Mouse (Mus musculus): ENCODE data around the gene Sult3a1. TPM values are rescaled to one million over a fixed set of nuclear protein-coding genes. Genes with fewer than 3 reads are reported as not detected.
A peak's percentile ranks its signal among the peaks of the same experiment; 100 is the strongest.

The Sult3a1 gene
- polyA plus RNA-seq, 1 experiment from 2014 or later, result not detected

DNA sequence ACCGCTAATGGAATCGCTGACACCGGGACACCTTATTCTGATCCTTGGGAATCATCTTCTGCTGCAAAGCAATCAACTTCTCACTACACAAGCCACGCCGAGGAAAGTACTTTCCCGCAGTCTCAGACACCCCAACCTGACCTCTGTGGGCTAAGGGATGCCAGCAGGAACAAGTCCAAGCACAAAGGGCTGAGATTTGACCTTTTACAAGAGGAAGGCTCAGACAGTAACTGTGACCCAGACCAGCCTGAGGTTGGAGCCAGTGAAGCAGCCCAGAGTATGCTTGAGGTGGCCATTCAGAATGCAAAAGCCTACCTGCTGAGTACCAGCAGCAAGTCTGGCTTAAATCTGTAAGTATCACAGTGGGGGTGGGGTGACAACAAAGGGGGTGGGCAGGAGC is 48.0 kb downstream of the Sult3a1 start:
- Histone ChIP-seq H3K4me1 (no peaks in the 10 kb centered on the region), H3K4me3 (peak overlapping the region; percentile 52), H3K4me2 (peak overlapping the region; percentile 74), H3K36me3 (no peaks in the 10 kb centered on the region), H3K27me3 (replicated peaks) (no peaks in the 10 kb centered on the region), H3K9me3 (no peaks in the 10 kb centered on the region), H3K9ac (peak overlapping the region; percentile 69), H3K27ac (replicated peaks) (no peak overlapping the region)
- ATAC-seq (ENCODE audit: extremely low read depth, insufficient number of reproducible peaks, low FRiP score, low TSS enrichment), result no peak
- WGBS, result 4% methylated on average over 6 of the region's 6 CpGs

Other genes starting within 250 kb of the Sult3a1 start
- gene Clvs2, start 233.0 kb upstream of the Sult3a1 start, polyA plus RNA-seq (2015; fragmentation: Nextera tagmentation; extraction: Ambion mirVana), result not detected in 2 replicates
- not detected in 2 replicates for gene Sult3a2, start 71.0 kb upstream of the Sult3a1 start, polyA plus RNA-seq (2015; fragmentation: Nextera tagmentation; extraction: Ambion mirVana)
- 0.04 TPM in 1 of 2 replicates, not detected in the other for gene Rsph4a, start 47.4 kb downstream of the Sult3a1 start, polyA plus RNA-seq (2015; fragmentation: Nextera tagmentation; extraction: Ambion mirVana)
- 11.6 and 12.8 TPM in 2 replicates for gene Zup1, start 93.5 kb downstream of the Sult3a1 start, polyA plus RNA-seq (2015; fragmentation: Nextera tagmentation; extraction: Ambion mirVana)
- 95.4 and 95.6 TPM in 2 replicates for gene Rwdd1, start 161.9 kb downstream of the Sult3a1 start, polyA plus RNA-seq (2015; fragmentation: Nextera tagmentation; extraction: Ambion mirVana)
- not detected in 2 replicates for gene Trappc3l, start 179.9 kb downstream of the Sult3a1 start, polyA plus RNA-seq (2015; fragmentation: Nextera tagmentation; extraction: Ambion mirVana)
- gene Calhm4, start 186.6 kb downstream of the Sult3a1 start, polyA plus RNA-seq (2015; fragmentation: Nextera tagmentation; extraction: Ambion mirVana), result not detected in 2 replicates
- 1.5 and 1.7 TPM in 2 replicates for gene Calhm5, start 238.8 kb downstream of the Sult3a1 start, polyA plus RNA-seq (2015; fragmentation: Nextera tagmentation; extraction: Ambion mirVana)

Measured in heart, embryonic 13.5 days (tissue).